Mouse (Mus musculus) brain, embryonic 14.5 days (tissue): ENCODE results near the gene Wfdc8.
A peak's percentile ranks its signal among the peaks of the same experiment; 100 is the strongest.

ENCODE experiments used
- CTCF ChIP-seq: fragments of 200-500 bp; IDR thresholded peaks from 2 replicates; pipeline ENCODE4 v1.5.1; 2012; ENCODE audit warnings: inconsistent platforms, mild to moderate bottlenecking, moderate library complexity, borderline replicate concordance; ENCODE audit not compliant: insufficient read depth, insufficient read length; ENCODE audit errors: extremely low read depth
- POLR2A ChIP-seq: fragments of 200-500 bp; IDR thresholded peaks from 2 replicates; pipeline ENCODE4 v1.6.1; 2012; ENCODE audit warnings: mild to moderate bottlenecking, inconsistent platforms, borderline replicate concordance; ENCODE audit not compliant: poor library complexity, insufficient read depth, insufficient read length, severe bottlenecking; ENCODE audit errors: extremely low read depth

GRCm38 (mm10) chr2:164655858-164656257 lies 42.4 kb upstream of the Wfdc8 start, which contains the start of gene Wfdc10:
- peak; percentile 94 for TF ChIP-seq CTCF
- no peak for TF ChIP-seq POLR2A
